Mouse (Mus musculus) monocyte, adult 2 months (primary cell): Measurements from ENCODE around the gene Olfr801.

Source experiments
- DNase-seq, 2 experiments: peaks; one replicate each; pipeline ENCODE4 v3.0.0; 2022; ENCODE audit warnings: low spot score in 2 of 2, low read depth in 1 of 2

The Olfr801 gene

DNA sequence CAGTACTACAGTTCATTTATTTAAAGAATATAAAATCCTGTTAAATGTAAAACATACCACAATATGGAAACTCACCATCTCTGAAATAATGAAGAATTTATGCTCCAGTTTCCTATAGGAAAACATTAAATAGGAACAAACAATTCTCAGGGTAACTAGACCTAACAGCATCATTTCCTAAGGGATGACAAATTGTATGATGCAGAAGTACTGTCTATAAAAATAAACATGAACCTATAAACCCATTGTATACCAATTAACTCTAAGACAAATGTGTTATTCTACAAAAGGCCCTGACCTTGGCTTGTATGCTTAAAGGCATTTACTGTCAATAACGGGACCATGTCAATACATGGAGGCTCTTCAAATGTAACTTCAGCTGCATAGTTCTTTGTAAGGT, at the start of gene Olfr801:
Gene Olfr801 (minus strand): TSS at position 101 of the 400 bp plus-strand sequence.
- DNase-seq, result no peak

DNA sequence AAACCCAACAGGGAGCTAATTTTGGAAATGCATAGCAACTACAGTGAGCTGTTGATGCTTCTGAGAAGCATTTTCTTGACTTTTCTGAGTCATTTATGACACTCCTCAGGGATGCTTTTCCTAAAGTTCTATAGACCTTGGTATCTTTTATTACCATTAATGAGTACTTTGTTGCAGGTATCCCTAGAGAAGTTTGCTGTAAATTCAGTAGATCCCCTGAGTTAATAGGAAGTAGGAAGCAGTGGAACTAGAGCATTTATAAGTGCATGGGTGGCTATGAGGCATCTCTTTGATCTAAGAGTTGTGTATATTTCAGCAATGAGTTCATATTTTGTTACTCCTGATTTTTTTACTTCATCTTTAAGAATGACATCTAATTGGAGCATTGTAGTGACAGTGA, 29.2 kb upstream of the Olfr801 start, which contains the start of gene Olfr804:
Gene Olfr804 (plus strand): TSS at position 301 of the 400 bp plus-strand sequence.
- DNase-seq, result no peak

DNA sequence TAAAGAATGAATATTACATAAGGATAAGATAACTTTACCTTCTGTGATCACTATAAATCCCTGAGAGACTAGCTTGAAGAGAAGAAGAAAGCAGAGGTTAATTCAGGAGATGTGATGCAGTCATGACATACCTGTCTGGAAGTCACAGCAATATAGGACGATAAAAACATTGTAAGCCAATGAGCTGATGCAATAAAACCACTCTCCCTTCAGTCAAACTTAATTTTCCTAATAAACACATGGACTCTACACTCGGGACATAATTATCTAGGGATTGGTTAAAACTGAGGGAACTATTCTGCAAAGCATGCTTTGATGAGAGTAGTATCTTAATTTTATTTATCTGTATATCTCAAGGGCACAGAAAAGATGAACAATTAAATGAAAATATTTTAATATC, 20.5 kb upstream of the Olfr801 start, which contains the start of gene Olfr803:
Gene Olfr803 (minus strand): TSS at position 101 of the 400 bp plus-strand sequence.
- DNase-seq, result no peak

DNA sequence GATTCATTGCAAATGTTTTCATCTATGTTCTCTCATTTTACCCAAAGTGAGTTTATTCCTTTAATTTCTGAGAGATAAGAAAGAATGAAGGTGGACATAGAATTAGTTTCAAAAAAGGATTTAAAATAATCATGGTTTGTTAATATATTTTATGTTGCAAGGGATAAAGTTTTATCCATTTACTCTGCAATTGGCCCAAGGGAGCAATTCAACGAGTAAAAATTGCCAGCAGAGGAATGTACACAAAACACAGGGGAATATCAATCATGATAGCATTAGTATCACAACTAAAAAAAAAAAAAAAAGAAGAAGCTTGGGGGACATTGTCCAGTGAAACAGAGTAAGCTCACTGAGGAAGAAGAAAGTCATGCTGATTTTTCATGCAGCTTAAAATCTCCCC, 14.4 kb upstream of the Olfr801 start, which contains the start of gene Olfr802:
Gene Olfr802 (minus strand): TSS at position 101 of the 400 bp plus-strand sequence.
- no peak for DNase-seq

DNA sequence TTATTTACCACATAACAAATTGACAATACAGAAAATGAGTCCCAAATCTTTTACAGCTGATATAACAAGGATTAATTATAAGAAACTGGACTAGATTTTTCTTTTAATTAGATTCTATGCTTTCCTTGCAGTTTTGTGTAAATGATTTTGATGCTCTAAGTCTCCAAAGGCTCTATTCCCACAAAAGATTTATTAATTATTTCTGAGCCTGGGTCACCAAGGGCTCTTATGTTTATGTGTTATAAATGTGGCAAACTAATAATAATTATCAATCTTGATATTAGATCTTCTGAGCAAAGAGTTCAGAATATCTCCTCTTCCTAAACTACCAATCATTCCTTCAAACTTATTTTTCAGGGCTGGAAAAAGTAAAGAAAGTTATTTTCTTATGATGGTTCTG, 16.3 kb downstream of the Olfr801 start, which contains the start of gene Olfr800:
Gene Olfr800 (plus strand): TSS at position 301 of the 400 bp plus-strand sequence.
- no peak for DNase-seq

DNA sequence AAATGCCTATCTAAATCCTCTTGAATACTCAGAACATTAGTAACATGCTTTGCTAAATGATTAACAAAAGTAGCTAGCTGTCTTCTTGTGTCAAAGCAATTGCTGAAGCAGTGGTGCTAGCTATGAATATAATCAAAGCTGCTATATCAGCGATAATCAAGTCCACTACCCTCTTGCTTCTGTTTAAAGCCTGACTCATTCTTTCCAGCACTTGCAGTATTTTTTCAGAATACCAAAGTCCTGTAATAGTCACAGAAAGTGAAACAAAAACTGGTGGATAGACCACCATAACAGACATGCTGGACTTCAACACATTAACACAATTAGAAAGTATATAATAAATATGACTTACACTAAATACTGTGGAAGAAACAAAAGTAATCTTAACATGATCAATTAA, 21.9 kb downstream of the Olfr801 start:
- no peak for DNase-seq

DNA sequence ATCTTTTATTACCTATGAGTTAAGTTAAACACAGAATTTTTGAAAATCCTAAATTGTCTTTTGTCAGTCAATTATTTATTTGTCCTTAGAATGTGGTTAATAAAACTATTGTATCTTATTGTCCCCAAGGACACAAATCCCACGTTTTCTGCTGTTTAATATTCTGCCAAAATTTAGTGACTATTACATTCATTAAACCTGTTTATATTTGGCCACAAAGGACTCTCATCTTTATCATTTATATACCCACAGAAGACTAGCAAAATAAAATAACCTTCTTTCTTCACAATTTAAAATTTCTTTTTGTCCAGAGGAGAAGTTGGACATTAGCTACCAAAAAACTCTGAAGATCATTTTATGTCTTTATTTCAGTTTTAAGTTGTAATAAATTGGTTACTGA, 36.5 kb downstream of the Olfr801 start, which contains the start of gene Olfr799:
Gene Olfr799 (plus strand): TSS at position 301 of the 400 bp plus-strand sequence.
- no peak for DNase-seq

DNA sequence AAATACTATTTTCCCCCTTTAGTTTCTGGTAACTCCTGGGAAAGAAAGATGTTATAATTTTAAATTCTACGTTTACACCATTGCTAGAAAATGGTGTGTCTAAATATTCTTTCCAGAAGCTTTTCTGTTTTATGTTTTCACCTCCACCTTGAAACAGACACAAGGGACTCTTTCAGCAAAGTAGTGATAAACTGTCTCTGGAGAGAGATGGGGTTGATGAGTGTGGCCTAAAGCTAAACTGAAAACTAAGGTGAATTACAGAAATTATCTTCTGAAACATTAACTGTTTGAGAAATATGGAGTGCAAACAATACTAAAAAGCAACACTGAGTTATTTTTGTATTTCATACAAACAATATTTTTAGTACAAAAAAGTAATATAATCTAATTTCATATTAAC, 45.8 kb downstream of the Olfr801 start, which contains the start of gene Olfr798:
Gene Olfr798 (minus strand): TSS at position 101 of the 400 bp plus-strand sequence.
- DNase-seq, result no peak

DNA sequence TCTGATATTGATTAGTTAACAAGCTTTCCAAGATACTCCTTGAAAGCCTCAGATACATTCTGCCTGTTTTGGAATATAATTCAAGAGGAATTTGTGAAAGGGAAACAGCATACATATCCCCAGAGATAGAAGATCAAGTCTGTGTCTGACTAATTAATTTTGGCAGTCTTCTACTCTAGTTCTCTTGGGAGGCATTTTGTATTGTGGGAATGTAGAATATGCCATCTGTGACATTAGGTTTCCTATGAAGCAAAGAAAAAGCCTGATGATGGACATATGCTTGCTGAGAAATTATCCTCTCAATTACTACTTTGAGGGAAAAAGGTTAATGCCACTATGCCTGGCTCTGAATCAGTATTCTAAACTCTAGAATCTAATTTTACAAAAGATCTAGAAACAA, 50.4 kb downstream of the Olfr801 start:
- DNase-seq, result no peak

DNA sequence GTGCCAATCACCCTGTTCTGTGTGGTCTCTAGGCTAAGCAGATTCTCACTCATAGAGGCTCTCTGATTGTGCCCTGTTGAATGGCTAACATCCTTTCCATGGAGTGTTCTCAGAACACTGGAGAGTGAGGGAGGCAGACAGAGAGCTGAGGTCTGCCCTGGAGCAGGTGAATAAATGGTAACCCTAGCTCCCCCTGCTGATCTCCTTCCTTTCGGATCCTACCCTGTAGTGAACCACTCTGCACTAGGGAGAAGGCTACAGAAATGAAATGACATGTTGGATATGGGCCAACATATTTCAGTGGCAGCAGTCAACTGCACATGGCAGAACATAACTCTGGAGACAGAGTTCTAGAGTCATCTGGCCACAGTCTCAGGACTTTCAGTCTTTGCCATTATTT, 51.9 kb downstream of the Olfr801 start:
- no peak for DNase-seq
